Mouse (Mus musculus): ENCODE data around the gene Drg2.

DNA sequence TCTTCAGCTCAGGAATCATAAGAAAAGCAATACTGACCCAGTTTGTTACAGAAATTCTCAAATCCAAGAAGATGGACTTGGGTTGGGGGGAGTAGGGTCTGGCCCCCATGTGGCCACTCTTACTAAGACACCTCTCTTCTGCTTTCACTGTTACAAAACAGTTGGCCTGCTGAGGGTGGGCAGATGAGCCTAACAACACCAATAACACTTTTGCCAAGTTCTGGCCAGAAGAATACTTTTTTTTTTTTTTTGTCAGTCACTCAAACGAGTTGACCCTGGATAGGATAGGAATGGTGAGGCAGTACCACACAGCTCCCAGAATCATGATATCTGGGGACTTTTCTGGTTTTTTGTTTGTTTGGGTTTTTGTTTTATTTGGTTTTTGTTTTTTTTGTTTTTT is 57.5 kb downstream of the Drg2 start:
- TF ChIP-seq CTCF (IDR thresholded peaks at IDR 0.05): no peak
- no peak for TF ChIP-seq POLR2A (IDR thresholded peaks at IDR 0.05; ENCODE audit: insufficient read depth, low read depth, low read length)
- TF ChIP-seq EP300 (IDR thresholded peaks at IDR 0.05; ENCODE audit: insufficient read depth, low read depth, low read length): no peak

Data from heart, adult 2 months (tissue).